Mouse (Mus musculus): ENCODE results near the gene Gm20662. TPM values are rescaled to one million over a fixed set of nuclear protein-coding genes. Genes with fewer than 3 reads are reported as not detected.

The Gm20662 gene
- total and polyA plus RNA-seq, 3 experiments = 0.27 to 0.76 TPM; not detected in 1

DNA sequence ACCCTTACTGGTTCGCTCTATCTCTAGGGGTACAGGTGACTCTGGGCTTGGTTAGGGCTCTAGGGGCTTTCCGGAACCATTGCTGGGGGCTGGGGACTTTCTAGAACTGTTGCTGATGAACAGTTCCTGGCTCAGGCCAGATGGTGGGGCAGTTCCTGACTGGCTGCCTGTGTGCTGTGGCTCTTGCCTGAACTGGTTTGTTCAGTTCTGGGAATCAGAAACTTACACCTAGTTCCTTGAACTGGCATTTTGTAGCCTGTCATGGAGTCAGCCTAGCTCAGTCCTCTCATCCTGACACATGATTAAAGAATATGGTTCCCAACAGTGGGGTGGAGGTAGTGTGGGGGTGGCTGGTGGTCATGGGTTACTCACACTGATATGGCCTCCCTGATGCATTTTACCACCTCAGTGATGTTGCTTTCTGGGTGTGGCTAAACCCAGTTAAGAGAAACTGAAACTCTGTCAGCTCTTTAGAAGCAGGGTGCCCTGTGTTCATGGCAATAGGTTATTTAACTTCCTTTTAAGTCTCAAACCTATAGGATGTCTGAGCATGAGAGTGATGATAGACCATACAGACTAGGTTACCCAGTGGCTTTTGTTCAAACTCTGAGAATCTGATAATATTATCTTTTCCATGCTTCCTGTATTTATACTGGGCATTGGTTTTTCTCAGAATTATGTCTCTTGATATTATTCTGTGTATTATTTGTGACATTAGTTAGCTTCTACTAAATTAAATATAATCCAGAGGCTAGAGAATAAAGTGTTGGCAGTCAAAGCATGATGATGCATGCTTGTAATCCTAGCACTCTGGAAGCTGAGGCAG, 39.4 kb downstream of the Gm20662 start:
- no peak for TF ChIP-seq GATA2 (IDR thresholded peaks at IDR 0.05; ENCODE audit: borderline replicate concordance, low read depth, low read length)
- no peak for TF ChIP-seq TAL1 (conservative IDR thresholded peaks at IDR 0.05; ENCODE audit: low read depth, low read length)
- TF ChIP-seq POLR2AphosphoS5 (IDR thresholded peaks at IDR 0.05; ENCODE audit: insufficient replicate concordance, low read depth, low read length) = no peak
- TF ChIP-seq GATA1 (IDR thresholded peaks at IDR 0.05; ENCODE audit: borderline replicate concordance, low read length) = no peak
- TF ChIP-seq CTCF (IDR thresholded peaks at IDR 0.05; ENCODE audit: low read depth, low read length) = no peak
- H3K4me1 ChIP-seq (ENCODE audit: insufficient read depth, low read depth, low read length) = peaks cover 24% of the 10 kb centered on the region
- DNase-seq (ENCODE audit: low spot score) (no peak), ATAC-seq (ENCODE audit: extremely low read depth, insufficient number of reproducible peaks, low FRiP score, poor library complexity, severe bottlenecking) (no peak)
- peak overlapping the region; percentile 27; the same call in 1 of the 2 replicates for H3K4me3 ChIP-seq (ENCODE audit: low read depth, low read length)
- peaks cover 80% of the 10 kb centered on the region for H3K36me3 ChIP-seq (replicated peaks)
- H3K27me3 ChIP-seq (ENCODE audit: insufficient read depth, low read length) = no peaks in the 10 kb centered on the region
- H3K9me3 ChIP-seq (replicated peaks) = no peaks in the 10 kb centered on the region

DNA sequence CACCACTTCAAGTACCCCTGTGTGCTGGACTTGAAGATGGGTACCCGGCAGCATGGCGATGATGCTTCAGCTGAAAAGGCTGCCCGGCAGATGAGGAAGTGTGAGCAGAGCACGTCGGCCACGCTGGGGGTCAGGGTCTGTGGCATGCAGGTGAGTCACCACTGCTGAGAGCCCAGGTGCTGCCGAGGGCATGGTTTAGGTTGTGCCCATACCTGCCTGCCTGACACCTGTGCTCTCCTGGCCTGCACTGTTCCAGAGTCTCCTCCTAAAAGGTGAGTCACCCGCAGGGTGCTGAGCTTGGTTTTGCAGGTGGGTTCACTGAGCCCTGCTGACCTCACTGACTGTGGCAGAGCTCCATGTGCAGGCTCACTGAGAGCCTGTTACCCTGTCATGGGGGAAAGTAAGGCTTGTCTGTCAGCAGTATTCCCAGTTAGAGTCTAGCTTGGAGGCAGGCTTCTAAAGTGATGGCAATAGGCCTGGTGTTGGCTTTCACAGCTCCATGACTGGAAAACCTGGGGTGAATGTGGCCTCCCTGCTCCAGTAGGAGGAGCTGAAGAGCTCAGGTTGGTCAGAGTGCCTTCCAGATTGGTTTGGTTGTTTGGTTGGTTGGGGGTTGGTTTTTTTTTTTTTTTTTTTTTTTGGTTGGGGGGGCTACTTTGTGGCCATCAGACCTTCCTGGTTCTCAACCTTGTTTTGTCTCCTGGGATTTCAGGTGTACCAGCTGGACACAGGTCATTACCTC, 48.8 kb downstream of the Gm20662 start:
- peaks cover 82% of the 10 kb centered on the region for H3K36me3 ChIP-seq (replicated peaks)
- DNase-seq (ENCODE audit: low spot score) = no peak
- H3K4me1 ChIP-seq (ENCODE audit: insufficient read depth, low read depth, low read length) = peaks cover 39% of the 10 kb centered on the region
- no peaks in the 10 kb centered on the region for H3K27me3 ChIP-seq (ENCODE audit: insufficient read depth, low read length)
- TF ChIP-seq TAL1 (conservative IDR thresholded peaks at IDR 0.05; ENCODE audit: low read depth, low read length) (no peak), GATA2 (IDR thresholded peaks at IDR 0.05; ENCODE audit: borderline replicate concordance, low read depth, low read length) (no peak), GATA1 (IDR thresholded peaks at IDR 0.05; ENCODE audit: borderline replicate concordance, low read length) (no peak), POLR2AphosphoS5 (IDR thresholded peaks at IDR 0.05; ENCODE audit: insufficient replicate concordance, low read depth, low read length) (no peak), CTCF (IDR thresholded peaks at IDR 0.05; ENCODE audit: low read depth, low read length) (no peak)
- ATAC-seq (ENCODE audit: extremely low read depth, insufficient number of reproducible peaks, low FRiP score, poor library complexity, severe bottlenecking) = no peak
- H3K4me3 ChIP-seq (ENCODE audit: low read depth, low read length) = no peak overlapping the region
- no peaks in the 10 kb centered on the region for H3K9me3 ChIP-seq (replicated peaks)

DNA sequence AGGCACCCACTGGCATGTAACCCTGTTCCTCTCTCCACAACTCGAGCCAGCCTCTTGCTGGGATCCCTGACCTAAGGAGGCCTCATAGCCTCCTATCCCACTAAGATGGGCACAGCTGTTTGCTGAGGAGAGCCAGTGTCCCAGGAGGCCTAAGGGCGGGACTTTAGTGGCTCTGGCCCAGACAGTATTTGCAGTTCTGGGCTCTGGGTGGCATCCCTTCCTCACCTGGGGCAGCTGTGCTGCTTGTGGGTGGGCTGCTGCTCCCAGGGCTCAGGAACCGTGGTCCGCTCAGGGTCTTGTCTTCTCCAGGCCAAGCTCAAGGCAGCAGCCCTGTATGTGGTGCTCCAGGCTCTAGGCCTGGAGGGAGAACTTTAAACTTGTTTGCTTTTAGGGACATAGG, 50.4 kb downstream of the Gm20662 start:
- Histone ChIP-seq H3K4me1 (ENCODE audit: insufficient read depth, low read depth, low read length) (peaks cover 56% of the 10 kb centered on the region), H3K36me3 (replicated peaks) (peaks cover 84% of the 10 kb centered on the region), H3K27me3 (ENCODE audit: insufficient read depth, low read length) (no peaks in the 10 kb centered on the region), H3K4me3 (ENCODE audit: low read depth, low read length) (no peak overlapping the region), H3K9me3 (replicated peaks) (no peaks in the 10 kb centered on the region)
- TF ChIP-seq TAL1 (conservative IDR thresholded peaks at IDR 0.05; ENCODE audit: low read depth, low read length) = no peak
- no peak for TF ChIP-seq GATA2 (IDR thresholded peaks at IDR 0.05; ENCODE audit: borderline replicate concordance, low read depth, low read length)
- no peak for TF ChIP-seq GATA1 (IDR thresholded peaks at IDR 0.05; ENCODE audit: borderline replicate concordance, low read length)
- TF ChIP-seq POLR2AphosphoS5 (IDR thresholded peaks at IDR 0.05; ENCODE audit: insufficient replicate concordance, low read depth, low read length) = no peak
- no peak for TF ChIP-seq CTCF (IDR thresholded peaks at IDR 0.05; ENCODE audit: low read depth, low read length)
- DNase-seq (ENCODE audit: low spot score) = no peak
- ATAC-seq (ENCODE audit: extremely low read depth, insufficient number of reproducible peaks, low FRiP score, poor library complexity, severe bottlenecking) = no peak

GRCm38 (mm10) chr9:108047601-108048565, 51.7 kb downstream of the Gm20662 start:
- Histone ChIP-seq H3K9me3 (replicated peaks) (no peaks in the 10 kb centered on the region), H3K4me3 (ENCODE audit: low read depth, low read length) (peak overlapping the region; percentile 80), H3K27me3 (ENCODE audit: insufficient read depth, low read length) (no peaks in the 10 kb centered on the region), H3K36me3 (replicated peaks) (peaks cover 84% of the 10 kb centered on the region), H3K4me1 (ENCODE audit: insufficient read depth, low read depth, low read length) (peaks cover 69% of the 10 kb centered on the region)
- DNase-seq (ENCODE audit: low spot score) (no peak), ATAC-seq (ENCODE audit: extremely low read depth, insufficient number of reproducible peaks, low FRiP score, poor library complexity, severe bottlenecking) (no peak)
- TF ChIP-seq POLR2AphosphoS5 (IDR thresholded peaks at IDR 0.05; ENCODE audit: insufficient replicate concordance, low read depth, low read length) = no peak
- no peak for TF ChIP-seq CTCF (IDR thresholded peaks at IDR 0.05; ENCODE audit: low read depth, low read length)
- TF ChIP-seq GATA2 (IDR thresholded peaks at IDR 0.05; ENCODE audit: borderline replicate concordance, low read depth, low read length) = no peak
- no peak for TF ChIP-seq TAL1 (conservative IDR thresholded peaks at IDR 0.05; ENCODE audit: low read depth, low read length)

DNA sequence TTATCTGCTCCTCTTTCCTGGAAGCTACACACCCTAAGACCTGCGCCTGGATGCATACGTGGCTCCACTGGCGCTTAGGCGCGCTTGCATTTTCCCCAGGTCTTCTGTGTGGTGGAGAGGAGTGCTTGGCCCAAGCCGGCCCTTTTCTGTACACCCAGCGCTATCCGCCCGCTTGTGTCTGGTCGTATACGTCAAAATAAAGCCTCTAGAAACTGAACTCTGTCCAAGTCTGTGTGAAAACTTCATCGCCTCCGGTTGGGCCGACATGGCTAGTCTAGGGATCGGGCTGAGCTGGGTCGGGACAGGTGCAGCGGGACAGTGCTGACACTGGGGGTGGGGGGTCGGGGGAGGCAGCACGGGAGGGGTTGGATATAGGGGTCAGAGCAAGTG, 52.4 kb downstream of the Gm20662 start:
- H3K27me3 ChIP-seq (ENCODE audit: insufficient read depth, low read length) = no peaks in the 10 kb centered on the region
- no peak for TF ChIP-seq CTCF (IDR thresholded peaks at IDR 0.05; ENCODE audit: low read depth, low read length)
- TF ChIP-seq POLR2AphosphoS5 (IDR thresholded peaks at IDR 0.05; ENCODE audit: insufficient replicate concordance, low read depth, low read length) = no peak
- TF ChIP-seq GATA2 (IDR thresholded peaks at IDR 0.05; ENCODE audit: borderline replicate concordance, low read depth, low read length) = no peak
- TF ChIP-seq GATA1 (IDR thresholded peaks at IDR 0.05; ENCODE audit: borderline replicate concordance, low read length) = no peak
- TF ChIP-seq TAL1 (conservative IDR thresholded peaks at IDR 0.05; ENCODE audit: low read depth, low read length) = no peak
- no peaks in the 10 kb centered on the region for H3K9me3 ChIP-seq (replicated peaks)
- peaks cover 75% of the 10 kb centered on the region for H3K4me1 ChIP-seq (ENCODE audit: insufficient read depth, low read depth, low read length)
- peak; percentile 23 for DNase-seq (ENCODE audit: low spot score)
- no peak for ATAC-seq (ENCODE audit: extremely low read depth, insufficient number of reproducible peaks, low FRiP score, poor library complexity, severe bottlenecking)
- H3K36me3 ChIP-seq (replicated peaks) = peaks cover 84% of the 10 kb centered on the region
- peak overlapping the region; percentile 80 for H3K4me3 ChIP-seq (ENCODE audit: low read depth, low read length)

All from G1E (cell line).